Comparison of ENCODE assay signal across 7 mouse cellular contexts in genomic region chr11:116445596-116446307, GRCm38 (mm10). TPM values are rescaled to one million over a fixed set of nuclear protein-coding genes. Genes with fewer than 3 reads are reported as not detected.
DNase-seq lines count a peak whose midpoint lies in the region; ATAC-seq and TF ChIP-seq lines count a peak whose summit lies in the region.

No protein-coding gene starts in this region.

- H3K27me3 ChIP-seq in embryonic facial prominence, embryonic 11.5 days (ENCODE audit: control insufficient read depth, insufficient read depth, low read length), result peaks cover 6% of the 10 kb centered on the region
- H3K27me3 ChIP-seq in heart, adult 2 months (ENCODE audit: control insufficient read depth, insufficient read depth, low read length), result peaks cover 3% of the 10 kb centered on the region; the same call in 1 of the 2 replicates
- no peaks in the 10 kb centered on the region for H3K27me3 ChIP-seq in kidney, adult 2 months (replicated peaks; ENCODE audit: control insufficient read depth, insufficient read depth, low read length)
- H3K27me3 ChIP-seq in limb, embryonic 11.5 days (ENCODE audit: control insufficient read depth, insufficient read depth, low read length), result peaks cover 11% of the 10 kb centered on the region
- peaks cover 8% of the 10 kb centered on the region; the same call in 1 of the 2 replicates for H3K27me3 ChIP-seq in midbrain, embryonic 14.5 days (ENCODE audit: control insufficient read depth, insufficient read depth, low read length)

- no peak overlapping the region; the same call in 1 of the 2 replicates for H3K4me2 ChIP-seq in embryonic facial prominence, embryonic 11.5 days (ENCODE audit: low read depth, low read length)
- H3K4me2 ChIP-seq in limb, embryonic 11.5 days (ENCODE audit: low read depth, severe bottlenecking), result no peak overlapping the region
- no peak overlapping the region; the same call in 1 of the 2 replicates for H3K4me2 ChIP-seq in midbrain, embryonic 14.5 days (ENCODE audit: low read length)

- H3K36me3 ChIP-seq in embryonic facial prominence, embryonic 11.5 days (replicated peaks; ENCODE audit: control insufficient read depth, insufficient read depth, low read depth, low read length), result no peaks in the 10 kb centered on the region
- no peaks in the 10 kb centered on the region for H3K36me3 ChIP-seq in heart, adult 2 months (ENCODE audit: control insufficient read depth, insufficient read depth, low read length)
- H3K36me3 ChIP-seq in kidney, adult 2 months (ENCODE audit: control insufficient read depth, insufficient read depth, low read length), result no peaks in the 10 kb centered on the region
- H3K36me3 ChIP-seq in limb, embryonic 11.5 days (ENCODE audit: control insufficient read depth, insufficient read depth, low read length), result no peaks in the 10 kb centered on the region
- no peaks in the 10 kb centered on the region for H3K36me3 ChIP-seq in midbrain, embryonic 14.5 days (ENCODE audit: control insufficient read depth, insufficient read depth, low read length)

- no peaks in the 10 kb centered on the region for H3K9me3 ChIP-seq in embryonic facial prominence, embryonic 11.5 days (replicated peaks; ENCODE audit: control insufficient read depth, low read length)
- no peaks in the 10 kb centered on the region; the same call in 1 of the 2 replicates for H3K9me3 ChIP-seq in limb, embryonic 11.5 days (ENCODE audit: control insufficient read depth, low read length)
- H3K9me3 ChIP-seq in midbrain, embryonic 14.5 days (ENCODE audit: control insufficient read depth, low read length), result peaks cover 3% of the 10 kb centered on the region

- H3K27ac ChIP-seq in embryonic facial prominence, embryonic 11.5 days (replicated peaks; ENCODE audit: low read depth, low read length), result no peak overlapping the region
- H3K27ac ChIP-seq in heart, adult 2 months, result no peak overlapping the region
- H3K27ac ChIP-seq in kidney, adult 2 months (ENCODE audit: insufficient read depth, low read depth, low read length), result no peak overlapping the region
- H3K27ac ChIP-seq in limb, embryonic 11.5 days (replicated peaks; ENCODE audit: low read depth, low read length), result no peak overlapping the region
- no peak overlapping the region for H3K27ac ChIP-seq in midbrain, embryonic 14.5 days (replicated peaks; ENCODE audit: low read depth, low read length)

- H3K4me1 ChIP-seq in embryonic facial prominence, embryonic 11.5 days (ENCODE audit: control insufficient read depth, insufficient read depth, low read length), result peaks cover 4% of the 10 kb centered on the region; the same call in 1 of the 2 replicates
- no peaks in the 10 kb centered on the region for H3K4me1 ChIP-seq in heart, adult 2 months (ENCODE audit: control insufficient read depth, insufficient read depth, low read length)
- H3K4me1 ChIP-seq in kidney, adult 2 months (ENCODE audit: control insufficient read depth, insufficient read depth, low read length), result 0 out of 2 replicates have a peak, but pooled peaks cover 3% of the 10 kb centered on the region
- H3K4me1 ChIP-seq in limb, embryonic 11.5 days (ENCODE audit: control insufficient read depth, insufficient read depth, low read length), result no peaks in the 10 kb centered on the region
- H3K4me1 ChIP-seq in midbrain, embryonic 14.5 days (ENCODE audit: control insufficient read depth, insufficient read depth, low read length), result no peaks in the 10 kb centered on the region

- intact Hi-C loops in heart, adult 2 months (cut with DNase I), result loop anchor here (1.0 to 5.0 kb wide), 4 partner anchors 58 to 219 kb away; no protein-coding TSS in a partner anchor

- peak; percentile 97 for DNase-seq in adrenal gland, postnatal 14 days
- peak; percentile 96 for DNase-seq in embryonic facial prominence, embryonic 11.5 days (ENCODE audit: low spot score)
- DNase-seq in heart, adult 2 months, result peak; percentile 86 to 95
- DNase-seq in kidney, adult 2 months, result peak; percentile 94
- peak; percentile 99 for DNase-seq in limb, embryonic 11.5 days (ENCODE audit: low spot score)
- peak; percentile 95 for DNase-seq in midbrain, embryonic 14.5 days
- DNase-seq in spleen, adult 18-20 months, result peak; percentile 79 to 94

- no peak for TF ChIP-seq POLR2A in heart, adult 2 months (IDR thresholded peaks at IDR 0.05; ENCODE audit: insufficient read depth, low read depth, low read length)
- no peak for TF ChIP-seq POLR2A in kidney, adult 2 months (IDR thresholded peaks at IDR 0.05; ENCODE audit: low read depth, low read length)

- peak; percentile 99 for TF ChIP-seq EP300 in heart, adult 2 months (IDR thresholded peaks at IDR 0.05; ENCODE audit: insufficient read depth, low read depth, low read length)

- WGBS in embryonic facial prominence, embryonic 11.5 days, result 21% methylated on average over 15 of the region's 16 CpGs
- WGBS in heart, adult 2 months, result 42% methylated on average over 16 of the region's 16 CpGs
- WGBS in kidney, adult 2 months, result 38% methylated on average over 16 of the region's 16 CpGs
- 27% methylated on average over 16 of the region's 16 CpGs for WGBS in limb, embryonic 11.5 days
- 30% methylated on average over 16 of the region's 16 CpGs for WGBS in midbrain, embryonic 14.5 days

- ATAC-seq in embryonic facial prominence, embryonic 11.5 days (replicated peaks; ENCODE audit: insufficient number of reproducible peaks, low FRiP score, low TSS enrichment, low read depth), result peak; percentile 37
- ATAC-seq in limb, embryonic 11.5 days (ENCODE audit: insufficient number of reproducible peaks, low FRiP score, low TSS enrichment, low read depth), result peak; percentile 53
- ATAC-seq in midbrain, embryonic 14.5 days (ENCODE audit: low FRiP score, low TSS enrichment), result peak; percentile 17; the same call in 1 of the 2 replicates

- H3K9ac ChIP-seq in embryonic facial prominence, embryonic 11.5 days (replicated peaks; ENCODE audit: low read length), result no peak overlapping the region; the same call in 1 of the 2 replicates
- H3K9ac ChIP-seq in heart, adult 2 months (ENCODE audit: low read depth, low read length), result no peak overlapping the region
- H3K9ac ChIP-seq in limb, embryonic 11.5 days (ENCODE audit: low read length), result no peak overlapping the region
- no peak overlapping the region for H3K9ac ChIP-seq in midbrain, embryonic 14.5 days (replicated peaks; ENCODE audit: low read length)

- TF ChIP-seq CTCF in heart, adult 2 months (IDR thresholded peaks at IDR 0.05), result peak; percentile 87
- peak; percentile 99; the same call in 1 of the 2 replicates for TF ChIP-seq CTCF in kidney, adult 2 months (conservative IDR thresholded peaks at IDR 0.05; ENCODE audit: insufficient read depth, insufficient read length, low read depth, low read length)

- H3K4me3 ChIP-seq in embryonic facial prominence, embryonic 11.5 days (ENCODE audit: low read depth, low read length), result no peak overlapping the region
- H3K4me3 ChIP-seq in heart, adult 2 months, result no peak overlapping the region
- H3K4me3 ChIP-seq in kidney, adult 2 months (ENCODE audit: insufficient read depth, low read depth, low read length), result no peak overlapping the region
- H3K4me3 ChIP-seq in limb, embryonic 11.5 days (ENCODE audit: low read depth, low read length), result no peak overlapping the region
- no peak overlapping the region for H3K4me3 ChIP-seq in midbrain, embryonic 14.5 days (replicated peaks; ENCODE audit: low read depth, low read length)

- no peaks in the 10 kb centered on the region for H3K79me2 ChIP-seq in heart, adult 2 months (replicated peaks; ENCODE audit: control insufficient read depth, insufficient read depth, low read length)

RNA-seq across cellular contexts. Expression of gene Ubald2, which starts 11.9 kb away (rescaled TPM):
- 36.4 and 38.8 TPM in 2 replicates for total RNA-seq in adrenal gland, postnatal 14 days (2021)
- 63.6 and 68.4 TPM in 2 replicates for polyA plus RNA-seq in embryonic facial prominence, embryonic 11.5 days (2014; fragmentation: Nextera tagmentation; extraction: Ambion mirVana)
- 10 to 100 TPM; 29.2 to 34.1 TPM for total RNA-seq in heart, adult 2 months (2021)
- 45.5 and 80.1 TPM in 2 replicates for polyA plus RNA-seq in heart, adult 2 months (2012; rRNA removed)
- polyA plus RNA-seq in kidney, adult 2 months (2012; rRNA removed), result 195 and 211 TPM in 2 replicates
- 82.3 and 85.4 TPM in 2 replicates for polyA plus RNA-seq in limb, embryonic 11.5 days (2014; fragmentation: Nextera tagmentation; extraction: Ambion mirVana)
- 77.5 and 87.8 TPM in 2 replicates for polyA plus RNA-seq in midbrain, embryonic 14.5 days (2014; fragmentation: Nextera tagmentation; extraction: Ambion mirVana)

RNA-seq across cellular contexts. Expression of gene Qrich2, which starts 20.3 kb away (rescaled TPM):
- total RNA-seq in adrenal gland, postnatal 14 days (2021), result not detected in 2 replicates
- polyA plus RNA-seq in embryonic facial prominence, embryonic 11.5 days (2014; fragmentation: Nextera tagmentation; extraction: Ambion mirVana), result 0.31 TPM in 1 of 2 replicates, not detected in the other
- total RNA-seq in heart, adult 2 months (2021), result not detected
- 0.18 and 0.23 TPM in 2 replicates for polyA plus RNA-seq in heart, adult 2 months (2012; rRNA removed)
- 0.08 and 0.24 TPM in 2 replicates for polyA plus RNA-seq in kidney, adult 2 months (2012; rRNA removed)
- 0.20 and 0.37 TPM in 2 replicates for polyA plus RNA-seq in limb, embryonic 11.5 days (2014; fragmentation: Nextera tagmentation; extraction: Ambion mirVana)
- 0.09 TPM in 1 of 2 replicates, not detected in the other for polyA plus RNA-seq in midbrain, embryonic 14.5 days (2014; fragmentation: Nextera tagmentation; extraction: Ambion mirVana)

RNA-seq across cellular contexts. Expression of gene Rnf157, which starts 32.9 kb away (rescaled TPM):
- 8.6 and 10.1 TPM in 2 replicates for total RNA-seq in adrenal gland, postnatal 14 days (2021)
- 15.8 and 15.9 TPM in 2 replicates for polyA plus RNA-seq in embryonic facial prominence, embryonic 11.5 days (2014; fragmentation: Nextera tagmentation; extraction: Ambion mirVana)
- total RNA-seq in heart, adult 2 months (2021), result 1 to 10 TPM; 6.0 to 7.2 TPM
- 3.0 and 5.7 TPM in 2 replicates for polyA plus RNA-seq in heart, adult 2 months (2012; rRNA removed)
- 2.5 and 2.9 TPM in 2 replicates for polyA plus RNA-seq in kidney, adult 2 months (2012; rRNA removed)
- polyA plus RNA-seq in limb, embryonic 11.5 days (2014; fragmentation: Nextera tagmentation; extraction: Ambion mirVana), result 20.8 and 23.2 TPM in 2 replicates
- 45.5 and 50.2 TPM in 2 replicates for polyA plus RNA-seq in midbrain, embryonic 14.5 days (2014; fragmentation: Nextera tagmentation; extraction: Ambion mirVana)

RNA-seq across cellular contexts. Expression of gene Prpsap1, which starts 48.2 kb away (rescaled TPM):
- 81.1 and 81.8 TPM in 2 replicates for total RNA-seq in adrenal gland, postnatal 14 days (2021)
- polyA plus RNA-seq in embryonic facial prominence, embryonic 11.5 days (2014; fragmentation: Nextera tagmentation; extraction: Ambion mirVana), result 171 and 182 TPM in 2 replicates
- 10 to 100 TPM; 28.9 to 30.0 TPM for total RNA-seq in heart, adult 2 months (2021)
- 37.3 and 39.1 TPM in 2 replicates for polyA plus RNA-seq in heart, adult 2 months (2012; rRNA removed)
- polyA plus RNA-seq in kidney, adult 2 months (2012; rRNA removed), result 87.5 and 91.1 TPM in 2 replicates
- polyA plus RNA-seq in limb, embryonic 11.5 days (2014; fragmentation: Nextera tagmentation; extraction: Ambion mirVana), result 183 and 193 TPM in 2 replicates
- 171 and 174 TPM in 2 replicates for polyA plus RNA-seq in midbrain, embryonic 14.5 days (2014; fragmentation: Nextera tagmentation; extraction: Ambion mirVana)
